Mouse (Mus musculus) T-helper 2 cell (primary cell): ENCODE results near the gene Katnal1.

Experiments
- in situ Hi-C: fragments of 300-600 bp; cut with MboI, MseI; formaldehyde crosslinking; loops from one replicate; pipeline ENCODE4 v1.15.1; 2025; ENCODE audit warnings: high pct_unique_total_duplicates

Katnal1 gene

GRCm38 (mm10) chr5:148954314-148955060, 25.4 kb upstream of the Katnal1 start:
- in situ Hi-C loops = no loop called here

- in situ Hi-C loops = no loop called here
Measured at GRCm38 (mm10) chr5:148953098-148953497, 24.0 kb upstream of the Katnal1 start.

GRCm38 (mm10) chr5:148952419-148952818, 23.3 kb upstream of the Katnal1 start:
- in situ Hi-C loops = no loop called here

- in situ Hi-C loops = no loop called here
Measured at GRCm38 (mm10) chr5:148951360-148951759, 22.2 kb upstream of the Katnal1 start.

- in situ Hi-C loops = no loop called here
Measured at GRCm38 (mm10) chr5:148950064-148950463, 20.9 kb upstream of the Katnal1 start.

GRCm38 (mm10) chr5:148948577-148948976, 19.5 kb upstream of the Katnal1 start:
- in situ Hi-C loops = no loop called here

- in situ Hi-C loops = no loop called here
Measured at GRCm38 (mm10) chr5:148947412-148947811, 18.3 kb upstream of the Katnal1 start.

GRCm38 (mm10) chr5:148946787-148947186, 17.7 kb upstream of the Katnal1 start:
- in situ Hi-C loops = no loop called here

- in situ Hi-C loops = no loop called here
Measured at GRCm38 (mm10) chr5:148945735-148946134, 16.6 kb upstream of the Katnal1 start.

- in situ Hi-C loops = no loop called here
Measured at GRCm38 (mm10) chr5:148944024-148944423, 14.9 kb upstream of the Katnal1 start.

- in situ Hi-C loops = no loop called here
Measured at GRCm38 (mm10) chr5:148943444-148943843, 14.3 kb upstream of the Katnal1 start.

- in situ Hi-C loops = no loop called here
Measured at GRCm38 (mm10) chr5:148942957-148943356, 13.8 kb upstream of the Katnal1 start.

- in situ Hi-C loops = no loop called here
Measured at GRCm38 (mm10) chr5:148942305-148942704, 13.2 kb upstream of the Katnal1 start.

GRCm38 (mm10) chr5:148941867-148942266, 12.7 kb upstream of the Katnal1 start:
- in situ Hi-C loops = no loop called here

GRCm38 (mm10) chr5:148939948-148940382, 10.8 kb upstream of the Katnal1 start:
- in situ Hi-C loops = no loop called here

- in situ Hi-C loops = no loop called here
Measured at GRCm38 (mm10) chr5:148936516-148936951, 7.4 kb upstream of the Katnal1 start.

- in situ Hi-C loops = no loop called here
Measured at GRCm38 (mm10) chr5:148935871-148936270, 6.8 kb upstream of the Katnal1 start.

GRCm38 (mm10) chr5:148935071-148935821, 6.1 kb upstream of the Katnal1 start:
- in situ Hi-C loops = no loop called here

GRCm38 (mm10) chr5:148934457-148934856, 5.3 kb upstream of the Katnal1 start:
- in situ Hi-C loops = no loop called here

- in situ Hi-C loops = no loop called here
Measured at GRCm38 (mm10) chr5:148933767-148934166, 4.6 kb upstream of the Katnal1 start.

- in situ Hi-C loops = no loop called here
Measured at GRCm38 (mm10) chr5:148931301-148931700, 2.2 kb upstream of the Katnal1 start.

GRCm38 (mm10) chr5:148928382-148929115, 571 bp downstream of the Katnal1 start:
- in situ Hi-C loops = no loop called here
